Mouse (Mus musculus) adrenal gland, adult 18-20 months (tissue): Measurements from ENCODE around the gene AI854703. TPM values are rescaled to one million over a fixed set of nuclear protein-coding genes. Genes with fewer than 3 reads are reported as not detected.

Experiments used
- total RNA-seq, 2 experiments: library from RNA; stranded (reverse); gene quantifications; 1 replicate in 1 of 2; 2 replicates in 1 of 2; pipeline ENCODE4 v1.2.3; 2021

The AI854703 gene
- total RNA-seq, 2 experiments from 2014 or later, result 2.6 to 3.0 TPM

Other genes starting within 250 kb of the AI854703 start
- gene Krba1, start 231.2 kb upstream of the AI854703 start, total RNA-seq, result 10 to 100 TPM; 14.6 to 35.1 TPM
- gene Zfp467, start 180.9 kb upstream of the AI854703 start, total RNA-seq, result 10 to 100 TPM; 36.0 to 58.6 TPM
- 1 to 10 TPM; 3.0 to 3.1 TPM for gene Sspo, start 178.5 kb upstream of the AI854703 start, total RNA-seq
- 10 to 100 TPM; 65.7 to 90.8 TPM for gene Atp6v0e2, start 89.1 kb upstream of the AI854703 start, total RNA-seq
- 10 to 100 TPM; 26.5 to 34.3 TPM for gene Lrrc61, start 72.0 kb upstream of the AI854703 start, total RNA-seq
- gene Rarres2, start 54.0 kb upstream of the AI854703 start, total RNA-seq, result 100 to 1,000 TPM in 1 of 2 experiments, 10 to 100 TPM in 1; 55.3 to 165 TPM
- gene Gm45021, start 37.2 kb upstream of the AI854703 start, total RNA-seq, result not detected
- gene Repin1, start 32.9 kb upstream of the AI854703 start, total RNA-seq, result 10 to 100 TPM; 67.2 to 77.6 TPM
- not detected for gene Gm44965, start 32.8 kb upstream of the AI854703 start, total RNA-seq
- gene Zfp775, start 24.7 kb upstream of the AI854703 start, total RNA-seq, result 1 to 10 TPM; 8.2 to 9.4 TPM
- gene Gimap8, start 20.5 kb downstream of the AI854703 start, total RNA-seq, result 10 to 100 TPM in 1 of 2 experiments, 1 to 10 TPM in 1; 9.2 to 10.9 TPM
- gene Gimap9, start 49.4 kb downstream of the AI854703 start, total RNA-seq, result 1 to 10 TPM; 6.3 to 7.6 TPM
- 10 to 100 TPM; 34.4 to 46.7 TPM for gene Gimap4, start 57.8 kb downstream of the AI854703 start, total RNA-seq
- gene Gimap6, start 81.5 kb downstream of the AI854703 start, total RNA-seq, result 10 to 100 TPM; 47.9 to 66.7 TPM
- gene Gm28053, start 91.8 kb downstream of the AI854703 start, total RNA-seq, result 1 to 10 TPM; 2.0 to 3.0 TPM
- gene Gimap7, start 91.9 kb downstream of the AI854703 start, total RNA-seq, result 1 to 10 TPM in 1 of 2 experiments, under 1 TPM in 1; 0.56 to 1.5 TPM
- 1 to 10 TPM; 8.8 to 8.9 TPM for gene Gimap1, start 112.3 kb downstream of the AI854703 start, total RNA-seq
- gene Gimap5, start 119.4 kb downstream of the AI854703 start, total RNA-seq, result 10 to 100 TPM; 12.1 to 12.4 TPM
- 10 to 100 TPM in 1 of 2 experiments, 1 to 10 TPM in 1; 7.8 to 11.3 TPM for gene Gimap3, start 144.1 kb downstream of the AI854703 start, total RNA-seq
- 100 to 1,000 TPM; 277 to 350 TPM for gene Tmem176a, start 214.2 kb downstream of the AI854703 start, total RNA-seq
- 100 to 1,000 TPM; 514 to 636 TPM for gene Tmem176b, start 214.7 kb downstream of the AI854703 start, total RNA-seq
- not detected for gene Aoc1, start 246.1 kb downstream of the AI854703 start, total RNA-seq